Mouse (Mus musculus) megakaryocyte, adult 5-6 weeks (primary cell): Measurements from ENCODE around the gene Klra7. TPM values are rescaled to one million over a fixed set of nuclear protein-coding genes. Genes with fewer than 3 reads are reported as not detected.
"Not testable (repeated sequence)": the region's sequence is repeated elsewhere in the genome, so short reads cannot be mapped to it uniquely, and the experiment has no call there.

Source experiments
- ATAC-seq: 2 replicates; pipeline ENCODE4 v1.8.0; 2016; ENCODE audit warnings: mild to moderate bottlenecking, inconsistent platforms; ENCODE audit not compliant: poor library complexity, severe bottlenecking
- total RNA-seq, 2 experiments: library from RNA; stranded (forward) in 1 of 2; stranded (reverse) in 1 of 2; fragments of 153-499, 151-499 nt in 1 of 2; fragments of 221-1000, 200-1000 nt in 1 of 2; gene quantifications; 2 replicates each; pipeline versions ENCODE4 v1.2.3 to v1.2.4; 2015 to 2017

Gene Klra7
- total RNA-seq (2015) (1.6 and 9.0 TPM in 2 replicates), total RNA-seq (2017) (2.4 and 4.8 TPM in 2 replicates)

DNA sequence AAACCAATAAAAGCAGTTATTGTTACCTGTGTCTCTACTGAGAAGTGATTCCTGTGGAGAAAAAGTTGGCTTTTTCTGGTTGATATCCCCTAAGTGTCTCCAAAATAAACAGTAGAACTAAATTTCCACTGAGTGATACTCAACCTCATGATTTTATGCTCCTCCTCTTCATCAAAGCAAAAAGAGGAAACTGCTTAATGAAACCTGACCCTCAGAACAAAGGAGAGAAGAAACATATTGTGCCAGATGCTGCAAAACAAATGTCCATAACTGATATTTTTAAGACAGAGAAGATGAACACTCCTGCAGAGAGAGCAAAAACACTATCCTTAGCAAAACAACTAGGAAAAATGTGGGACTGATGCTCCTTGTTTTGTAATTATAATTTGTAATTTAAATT, at the start of gene Klra7:
TSS of gene Klra7 (minus strand) at position 101 of the 400 bp plus-strand sequence.
- ATAC-seq, result no peak

DNA sequence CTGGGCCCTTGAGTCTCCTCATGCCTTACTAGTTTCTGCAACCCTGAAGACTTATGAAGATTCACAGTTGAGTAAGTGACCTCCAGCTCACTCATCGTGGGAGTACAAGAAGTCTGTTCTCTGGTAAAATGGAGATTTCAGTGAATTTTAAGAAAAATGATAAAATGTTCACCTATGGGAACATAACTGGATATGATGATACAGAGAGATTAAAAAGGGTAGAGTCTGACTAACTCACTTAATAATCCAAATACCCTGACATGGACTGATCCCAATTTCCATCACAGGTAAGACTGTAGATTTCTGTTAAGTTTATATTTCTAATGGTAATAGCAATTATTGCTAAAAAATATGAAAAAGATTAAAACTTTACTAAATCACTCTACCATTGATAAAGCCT, 48.7 kb upstream of the Klra7 start, which contains the start of gene Klra10:
TSS of gene Klra10 (minus strand) at position 101 of the 400 bp plus-strand sequence.
- not testable (repeated sequence) for ATAC-seq

DNA sequence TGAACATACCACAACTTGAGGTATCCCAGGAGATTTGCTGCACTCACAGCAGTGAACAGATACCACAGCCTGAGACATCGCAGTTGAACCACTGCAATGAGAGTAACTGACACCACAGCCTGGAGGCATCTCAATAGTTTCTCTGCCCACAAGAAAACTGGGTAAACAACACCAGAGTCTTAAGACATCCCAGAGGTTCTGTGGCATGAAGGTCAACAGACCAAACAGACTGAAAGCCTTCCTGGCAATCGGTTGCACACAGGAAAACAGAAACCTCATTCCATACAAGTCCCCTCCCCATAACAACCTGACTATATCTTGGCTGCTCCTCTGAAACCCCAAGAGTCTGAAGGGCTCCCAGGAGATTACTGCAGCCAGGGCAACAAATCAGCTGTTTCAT, 22.2 kb upstream of the Klra7 start:
- ATAC-seq, result no peak

DNA sequence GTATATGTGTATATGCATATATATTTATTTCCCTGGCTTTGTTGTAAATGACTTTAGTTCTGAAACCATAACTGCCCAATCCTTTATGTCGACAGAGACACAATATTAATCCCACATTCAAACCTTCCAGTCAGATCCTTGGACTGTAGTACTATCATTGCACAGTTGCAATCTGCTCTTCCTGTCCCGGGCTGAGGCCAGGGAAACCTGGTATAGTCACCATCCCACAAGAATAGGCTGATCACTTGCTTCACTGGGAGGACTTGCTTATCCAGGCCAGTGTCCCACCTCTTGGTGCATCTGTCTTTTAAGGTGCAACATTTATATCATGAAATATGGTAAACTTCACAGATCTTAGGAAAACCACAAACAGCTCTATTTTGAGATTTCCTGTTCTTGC, 4.4 kb upstream of the Klra7 start:
- 0 out of 2 replicates have a peak, but pooled peaks have one; percentile 14 for ATAC-seq

DNA sequence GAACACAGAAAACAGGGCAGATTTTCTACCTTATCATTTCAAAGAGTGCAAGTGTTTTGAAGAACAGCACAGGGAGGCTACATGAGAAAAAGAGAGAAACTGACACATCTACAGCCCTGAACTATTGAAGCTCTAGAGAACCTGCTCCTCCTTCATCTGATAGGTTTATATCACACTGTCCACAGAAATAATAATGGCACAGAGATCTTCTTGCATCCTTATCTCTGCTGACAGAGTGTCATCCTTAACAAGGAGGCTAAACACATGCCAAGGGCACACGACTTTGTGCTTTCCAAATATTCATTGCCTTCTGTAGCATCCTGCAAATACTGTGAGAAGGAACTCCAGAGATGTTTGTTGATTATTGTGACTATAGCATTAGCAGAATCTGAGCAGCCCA, 3.5 kb upstream of the Klra7 start:
- no peak for ATAC-seq

DNA sequence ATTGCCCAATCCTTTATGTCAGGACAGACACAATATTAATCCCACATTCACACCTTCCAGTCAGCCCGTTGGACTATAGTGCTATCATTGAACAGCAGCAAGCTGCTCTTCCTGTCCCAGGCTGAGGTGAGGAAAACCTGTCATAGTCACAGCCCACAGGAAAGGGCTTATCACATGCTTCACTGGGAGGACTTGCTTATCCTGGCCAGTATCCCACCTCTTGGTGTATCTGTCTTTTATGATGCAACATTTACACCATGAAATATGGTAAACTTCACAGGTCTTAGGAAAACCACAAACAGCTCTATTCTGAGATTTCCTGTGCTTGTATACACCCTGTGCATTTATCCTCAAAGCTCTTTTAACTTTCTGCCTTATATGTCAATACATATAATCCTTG, 35.7 kb downstream of the Klra7 start:
- peak; percentile 33; the same call in 1 of the 2 replicates for ATAC-seq

DNA sequence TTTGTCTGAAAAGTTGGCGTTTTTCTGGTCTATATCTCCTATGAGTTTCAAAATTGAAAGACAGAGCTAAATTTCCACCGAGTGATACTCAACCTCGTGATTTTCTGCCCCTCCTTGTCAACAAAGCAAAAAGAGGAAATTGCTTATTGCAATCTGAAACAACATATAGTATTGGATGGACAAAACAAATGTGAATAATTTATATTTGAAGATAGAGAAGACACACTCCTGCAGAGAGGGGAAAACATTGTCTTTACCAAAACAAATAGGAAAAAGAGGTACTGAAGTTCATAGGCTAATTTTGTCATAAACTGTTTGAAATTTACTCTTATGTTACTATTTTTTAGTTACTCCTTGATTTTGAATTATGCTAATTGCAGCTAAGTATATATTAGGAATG, 40.1 kb downstream of the Klra7 start, which contains the start of gene Klra9:
TSS of gene Klra9 (minus strand) at position 101 of the 400 bp plus-strand sequence.
- ATAC-seq, result not testable (repeated sequence)

Other genes with a start within 250 kb of the Klra7 start
- gene Klra6, start 206.4 kb downstream of the Klra7 start, total RNA-seq (2015), result 1.3 TPM in 2 replicates
- 1.9 and 2.6 TPM in 2 replicates for gene Klra6, start 206.4 kb downstream of the Klra7 start, total RNA-seq (2017)
- gene Klra4, start 166.1 kb downstream of the Klra7 start, total RNA-seq (2015), result 0.69 and 5.3 TPM in 2 replicates
- gene Klra4, start 166.1 kb downstream of the Klra7 start, total RNA-seq (2017), result 0.22 and 2.3 TPM in 2 replicates
- 6.4 and 7.7 TPM in 2 replicates for gene Klra8, start 103.4 kb downstream of the Klra7 start, total RNA-seq (2015)
- gene Klra8, start 103.4 kb downstream of the Klra7 start, total RNA-seq (2017), result 1.1 and 8.5 TPM in 2 replicates
- 2.2 and 6.7 TPM in 2 replicates for gene Klra9, start 40.2 kb downstream of the Klra7 start, total RNA-seq (2015)
- 0.84 and 2.9 TPM in 2 replicates for gene Klra9, start 40.2 kb downstream of the Klra7 start, total RNA-seq (2017)
- gene Klra10, start 48.6 kb upstream of the Klra7 start, total RNA-seq (2015), result 2.5 TPM in 1 of 2 replicates, not detected in the other
- 3.8 TPM in 1 of 2 replicates, not detected in the other for gene Klra10, start 48.6 kb upstream of the Klra7 start, total RNA-seq (2017)
- 1.3 and 2.4 TPM in 2 replicates for gene Klra3, start 104.3 kb upstream of the Klra7 start, total RNA-seq (2015)
- gene Klra3, start 104.3 kb upstream of the Klra7 start, total RNA-seq (2017), result 0.37 and 0.51 TPM in 2 replicates
- gene Klra1, start 153.6 kb upstream of the Klra7 start, total RNA-seq (2015), result 1.4 and 2.7 TPM in 2 replicates
- gene Klra1, start 153.6 kb upstream of the Klra7 start, total RNA-seq (2017), result 1.8 and 2.3 TPM in 2 replicates